15 mouse cellular contexts compared by ENCODE assay signal in the genomic region with DNA sequence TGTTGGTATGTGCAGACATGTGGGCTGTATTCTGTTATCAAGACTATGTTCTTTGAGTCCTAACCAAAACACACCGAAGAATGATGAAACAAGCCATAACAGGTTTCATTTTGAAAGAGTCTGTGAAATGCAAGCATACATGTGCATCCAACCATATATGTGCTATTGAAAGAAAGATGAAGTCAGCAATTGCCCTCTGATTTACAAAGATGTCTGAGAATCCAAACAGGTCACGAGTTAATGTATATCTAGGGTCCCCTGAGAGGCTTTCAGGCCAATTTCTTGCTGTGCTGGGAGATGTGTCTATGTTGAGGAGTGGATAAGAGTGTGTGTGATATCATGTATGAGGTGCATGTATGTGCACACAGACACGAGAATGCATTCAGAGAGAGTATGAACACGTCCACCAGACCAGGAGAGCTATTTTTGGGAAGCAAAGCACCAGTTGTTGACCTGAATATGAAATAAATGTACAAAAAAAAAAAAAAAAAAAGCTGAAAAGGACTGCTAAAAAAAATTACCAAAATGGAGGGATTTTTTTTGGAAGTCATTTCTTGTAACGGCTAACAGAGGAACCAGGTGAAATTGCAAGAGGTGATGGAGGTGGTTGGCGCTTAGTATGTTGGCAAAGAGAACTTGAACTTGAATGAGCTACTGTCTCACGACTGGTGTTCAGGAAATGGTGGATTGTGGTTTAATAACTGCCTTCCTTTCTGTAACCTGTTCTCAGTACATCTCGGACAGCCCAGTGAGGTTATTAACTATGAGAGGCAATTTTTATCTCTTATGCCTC. TPM values are rescaled to one million over a fixed set of nuclear protein-coding genes. Genes with fewer than 3 reads are reported as not detected.
A peak's percentile ranks its signal among the peaks of the same experiment; 100 is the strongest.
DNase-seq lines count a peak whose midpoint lies in the region; ATAC-seq and TF ChIP-seq lines count a peak whose summit lies in the region.
"Had no signal": no experiment of that assay in that cellular context is flagged by ENCODE, and none has a peak within 500 bp of the region (broad histone marks: within the 10 kb centered on the region; RNA-seq: fewer than 3 reads in every experiment).

No protein-coding gene starts in this region.

- no peaks in the 10 kb centered on the region for H3K9me3 ChIP-seq in forebrain, postnatal 0 days (ENCODE audit: low read length)
- no peaks in the 10 kb centered on the region for H3K9me3 ChIP-seq in forebrain, embryonic 12.5 days
- H3K9me3 ChIP-seq in midbrain, embryonic 14.5 days (ENCODE audit: control insufficient read depth, low read length) = no peaks in the 10 kb centered on the region
- no peaks in the 10 kb centered on the region for H3K9me3 ChIP-seq in midbrain, embryonic 11.5 days (ENCODE audit: control insufficient read depth, low read length)
- H3K9me3 ChIP-seq in neural tube, embryonic 15.5 days (replicated peaks) = no peaks in the 10 kb centered on the region
- H3K9me3 ChIP-seq: limb, embryonic 12.5 days; liver, embryonic 15.5 days had no signal

- no peak overlapping the region for H3K27ac ChIP-seq in forebrain, postnatal 0 days (ENCODE audit: low read depth, low read length)
- H3K27ac ChIP-seq in forebrain, embryonic 12.5 days = no peak overlapping the region
- no peak overlapping the region for H3K27ac ChIP-seq in midbrain, embryonic 14.5 days (replicated peaks; ENCODE audit: low read depth, low read length)
- no peak overlapping the region for H3K27ac ChIP-seq in midbrain, embryonic 11.5 days (ENCODE audit: low read depth, low read length)
- no peak overlapping the region for H3K27ac ChIP-seq in neural tube, embryonic 15.5 days (replicated peaks)
- H3K27ac ChIP-seq: limb, embryonic 12.5 days; liver, embryonic 15.5 days had no signal

- no peak for ATAC-seq in forebrain, postnatal 0 days
- ATAC-seq in forebrain, embryonic 12.5 days (ENCODE audit: low FRiP score) = no peak
- ATAC-seq in midbrain, embryonic 14.5 days (ENCODE audit: low FRiP score, low TSS enrichment) = no peak
- ATAC-seq in midbrain, embryonic 11.5 days (ENCODE audit: low FRiP score) = no peak
- ATAC-seq in hematopoietic stem cell, adult 5-6 weeks (replicated peaks in 1 of 2; ENCODE audit: insufficient read depth in 1 of 2, low FRiP score in 2 of 2, low TSS enrichment in 1 of 2, low read depth in 1 of 2, poor library complexity in 2 of 2, severe bottlenecking in 2 of 2) = peak; percentile 31 to 38; a peak in 1 of 4 replicates
- no peak for ATAC-seq in neural tube, embryonic 15.5 days (ENCODE audit: low FRiP score)
- ATAC-seq: intestine, embryonic 16.5 days had no signal

- TF ChIP-seq CTCF in forebrain, postnatal 0 days (IDR thresholded peaks at IDR 0.05; ENCODE audit: low read depth) = no peak

- DNase-seq in forebrain, postnatal 0 days = no peak
- DNase-seq in midbrain, embryonic 14.5 days = no peak
- no peak for DNase-seq in midbrain, embryonic 11.5 days (ENCODE audit: low spot score, missing footprints)
- no peak for DNase-seq in ovary, postnatal 14 days (ENCODE audit: low spot score)
- no peak for DNase-seq in urinary bladder, adult 18-20 months (ENCODE audit: low spot score in 2 of 2)
- DNase-seq: adrenal gland, postnatal 25 days; B cell, adult 2 months; gastrocnemius, postnatal 25 days had no signal

- H3K9ac ChIP-seq in forebrain, postnatal 0 days = no peak overlapping the region
- H3K9ac ChIP-seq in forebrain, embryonic 12.5 days = no peak overlapping the region
- no peak overlapping the region for H3K9ac ChIP-seq in midbrain, embryonic 14.5 days (replicated peaks; ENCODE audit: low read length)
- no peak overlapping the region for H3K9ac ChIP-seq in midbrain, embryonic 11.5 days (ENCODE audit: low read length)
- H3K9ac ChIP-seq in neural tube, embryonic 15.5 days (replicated peaks) = no peak overlapping the region
- H3K9ac ChIP-seq: limb, embryonic 12.5 days; liver, embryonic 15.5 days had no signal

- 82% methylated on average over 8 of the region's 8 CpGs for WGBS in forebrain, postnatal 0 days
- 85% methylated on average over 8 of the region's 8 CpGs for WGBS in forebrain, embryonic 12.5 days
- 84% methylated on average over 8 of the region's 8 CpGs for WGBS in midbrain, embryonic 14.5 days
- WGBS in midbrain, embryonic 11.5 days = 83% methylated on average over 8 of the region's 8 CpGs
- 83% methylated on average over 8 of the region's 8 CpGs for WGBS in neural tube, embryonic 15.5 days

- H3K27me3 ChIP-seq in forebrain, postnatal 0 days (ENCODE audit: insufficient read depth, low read length) = no peaks in the 10 kb centered on the region
- peaks cover 22% of the 10 kb centered on the region for H3K27me3 ChIP-seq in forebrain, embryonic 12.5 days
- H3K27me3 ChIP-seq in midbrain, embryonic 14.5 days (ENCODE audit: control insufficient read depth, insufficient read depth, low read length) = no peaks in the 10 kb centered on the region
- no peaks in the 10 kb centered on the region; the same call in 1 of the 2 replicates for H3K27me3 ChIP-seq in midbrain, embryonic 11.5 days (ENCODE audit: control insufficient read depth, insufficient read depth, low read length)
- no peaks in the 10 kb centered on the region for H3K27me3 ChIP-seq in neural tube, embryonic 15.5 days (replicated peaks)

- H3K4me1 ChIP-seq in forebrain, postnatal 0 days (ENCODE audit: insufficient read depth) = no peaks in the 10 kb centered on the region
- H3K4me1 ChIP-seq in forebrain, embryonic 12.5 days = peaks cover 10% of the 10 kb centered on the region
- 0 out of 2 replicates have a peak, but pooled peaks cover 3% of the 10 kb centered on the region for H3K4me1 ChIP-seq in midbrain, embryonic 14.5 days (ENCODE audit: control insufficient read depth, insufficient read depth, low read length)
- peaks cover 3% of the 10 kb centered on the region; the same call in 1 of the 2 replicates for H3K4me1 ChIP-seq in midbrain, embryonic 11.5 days (ENCODE audit: control insufficient read depth, insufficient read depth, low read length)
- H3K4me1 ChIP-seq in neural tube, embryonic 15.5 days = peaks cover 23% of the 10 kb centered on the region

- no peaks in the 10 kb centered on the region for H3K36me3 ChIP-seq in forebrain, postnatal 0 days (ENCODE audit: insufficient read depth)
- no peaks in the 10 kb centered on the region for H3K36me3 ChIP-seq in forebrain, embryonic 12.5 days (replicated peaks)
- no peaks in the 10 kb centered on the region for H3K36me3 ChIP-seq in midbrain, embryonic 14.5 days (ENCODE audit: control insufficient read depth, insufficient read depth, low read length)
- H3K36me3 ChIP-seq in midbrain, embryonic 11.5 days (ENCODE audit: control insufficient read depth, insufficient read depth, low read length) = no peaks in the 10 kb centered on the region
- H3K36me3 ChIP-seq in neural tube, embryonic 15.5 days = no peaks in the 10 kb centered on the region
- H3K36me3 ChIP-seq: limb, embryonic 12.5 days; liver, embryonic 15.5 days had no signal

- peak overlapping the region; percentile 97; the same call in 1 of the 2 replicates for H3K4me2 ChIP-seq in forebrain, postnatal 0 days (ENCODE audit: low read depth)
- H3K4me2 ChIP-seq in forebrain, embryonic 12.5 days = no peak overlapping the region
- H3K4me2 ChIP-seq in midbrain, embryonic 14.5 days (ENCODE audit: low read length) = peak overlapping the region; percentile 93
- no peak overlapping the region for H3K4me2 ChIP-seq in midbrain, embryonic 11.5 days
- peak overlapping the region; percentile 92 for H3K4me2 ChIP-seq in neural tube, embryonic 15.5 days

- H3K4me3 ChIP-seq in forebrain, postnatal 0 days (ENCODE audit: low read depth, low read length) = no peak overlapping the region
- no peak overlapping the region for H3K4me3 ChIP-seq in forebrain, embryonic 12.5 days (replicated peaks)
- no peak overlapping the region for H3K4me3 ChIP-seq in midbrain, embryonic 14.5 days (replicated peaks; ENCODE audit: low read depth, low read length)
- H3K4me3 ChIP-seq in midbrain, embryonic 11.5 days (ENCODE audit: low read depth, low read length) = no peak overlapping the region
- H3K4me3 ChIP-seq in neural tube, embryonic 15.5 days (replicated peaks) = peak overlapping the region; percentile 59; the same call in 1 of the 2 replicates
- H3K4me3 ChIP-seq: limb, embryonic 12.5 days; liver, embryonic 15.5 days; myocyte had no signal

RNA-seq across cellular contexts. Expression of a gene that starts 13.9 kb away (rescaled TPM):
- total RNA-seq in forebrain, postnatal 0 days (2014; rRNA removed) = 122 and 153 TPM in 2 replicates
- 28.9 and 46.0 TPM in 2 replicates for polyA plus RNA-seq in forebrain, postnatal 0 days (2015; fragmentation: Nextera tagmentation; extraction: Ambion mirVana)
- 8.7 and 11.0 TPM in 2 replicates for polyA plus RNA-seq in forebrain, embryonic 12.5 days (2016; fragmentation: Nextera tagmentation; extraction: Ambion mirVana)
- polyA plus RNA-seq in midbrain, embryonic 14.5 days (2014; fragmentation: Nextera tagmentation; extraction: Ambion mirVana) = 49.3 and 55.0 TPM in 2 replicates
- 4.3 and 5.2 TPM in 2 replicates for polyA plus RNA-seq in midbrain, embryonic 11.5 days (2014; fragmentation: Nextera tagmentation; extraction: Ambion mirVana)
- total RNA-seq in hematopoietic stem cell, adult 5-6 weeks (2017) = 42.5 and 48.3 TPM in 2 replicates
- polyA plus RNA-seq in neural tube, embryonic 15.5 days (2015; fragmentation: Nextera tagmentation; extraction: Ambion mirVana) = 51.7 and 57.4 TPM in 2 replicates

Comparison
In these comparisons a context has a peak if more than half of its experiments do, and no peak if none do; other contexts are left out.
1. H3K4me2 ChIP-seq: peak in forebrain, postnatal 0 days (single experiment), midbrain, embryonic 14.5 days (single experiment) and neural tube, embryonic 15.5 days (single experiment); none in forebrain, embryonic 12.5 days (single experiment) and midbrain, embryonic 11.5 days (single experiment).
2. ATAC-seq: peak in hematopoietic stem cell, adult 5-6 weeks (2 of 2); none in forebrain, postnatal 0 days (single experiment), forebrain, embryonic 12.5 days (single experiment), midbrain, embryonic 14.5 days (single experiment), midbrain, embryonic 11.5 days (single experiment) and neural tube, embryonic 15.5 days (single experiment).